Mouse (Mus musculus) heart, embryonic 14.5 days (tissue): ENCODE data around the gene Rps6kb1. TPM values are rescaled to one million over a fixed set of nuclear protein-coding genes. Genes with fewer than 3 reads are reported as not detected.

ENCODE experiments used
- ATAC-seq: fragments of 200-750 bp; cut with Nextera tagmentation; 2 replicates; pipeline ENCODE4 v1.8.0; 2017; ENCODE audit warnings: low read depth, moderate TSS enrichment; ENCODE audit not compliant: insufficient number of reproducible peaks, insufficient read depth, low FRiP score
- H3K27ac ChIP-seq, 2 experiments: fragments of 200-500 bp in 1 of 2; fragments of 300-500 bp in 1 of 2; sonication (generic) in 1 of 2; replicated peaks in 1 of 2; 2 replicates each; pipeline ENCODE4 v1.5.1; 2012 to 2014; ENCODE audit warnings: low read depth in 2 of 2, low read length in 2 of 2, control low read depth in 1 of 2, mild to moderate bottlenecking in 1 of 2, mixed read lengths in 1 of 2; ENCODE audit not compliant: control insufficient read depth in 1 of 2, insufficient read depth in 1 of 2
- H3K27me3 ChIP-seq: fragments of 300-500 bp; sonication (generic); 2 replicates; pipeline ENCODE4 v1.6.1; 2014; ENCODE audit warnings: mild to moderate bottlenecking, low read length, control low read depth; ENCODE audit not compliant: control insufficient read depth, insufficient read depth
- H3K36me3 ChIP-seq: fragments of 300-500 bp; sonication (generic); 2 replicates; pipeline ENCODE4 v1.6.1; 2014; ENCODE audit warnings: mild to moderate bottlenecking, control low read depth, low read length, mixed read lengths; ENCODE audit not compliant: control insufficient read depth, insufficient read depth
- H3K4me1 ChIP-seq, 2 experiments: fragments of 200-500 bp in 1 of 2; fragments of 300-500 bp in 1 of 2; sonication (generic) in 1 of 2; 2 replicates each; pipeline ENCODE4 v1.6.1; 2012 to 2014; ENCODE audit warnings: low read length in 2 of 2, control low read depth in 1 of 2, mixed read lengths in 1 of 2; ENCODE audit not compliant: control insufficient read depth in 2 of 2, insufficient read depth in 2 of 2
- H3K4me2 ChIP-seq: fragments of 300-500 bp; sonication (generic); 2 replicates; pipeline ENCODE4 v1.6.1; 2014; ENCODE audit warnings: mild to moderate bottlenecking, low read length
- H3K4me3 ChIP-seq, 2 experiments: fragments of 200-500 bp in 1 of 2; fragments of 300-500 bp in 1 of 2; sonication (generic) in 1 of 2; 2 replicates each; pipeline ENCODE4 v1.5.1; 2012 to 2014; ENCODE audit warnings: low read length in 2 of 2, mild to moderate bottlenecking in 2 of 2, control low read depth in 1 of 2, low read depth in 1 of 2, moderate library complexity in 1 of 2; ENCODE audit not compliant: control insufficient read depth in 1 of 2, insufficient read depth in 1 of 2
- H3K9ac ChIP-seq: fragments of 300-500 bp; sonication (generic); 2 replicates; pipeline ENCODE4 v1.6.1; 2014; ENCODE audit warnings: mild to moderate bottlenecking, low read length
- H3K9me3 ChIP-seq: fragments of 300-500 bp; sonication (generic); 2 replicates; pipeline ENCODE4 v1.6.1; 2016; ENCODE audit warnings: low read length, control low read depth; ENCODE audit not compliant: control insufficient read depth
- WGBS: fragments of 180-500 bp; shearing (Covaris S2); extraction: QIAGEN DNeasy Blood & Tissue Kit; methylation state at CpG from one replicate; pipeline ENCODE4 v1.1.7; 2014; 5-methylcytosine and 5-hydroxymethylcytosine counted together
- polyA plus RNA-seq: library from polyadenylated mRNA; unstranded; fragments of >200 nt; fragmentation: Nextera tagmentation; extraction: Ambion mirVana; gene quantifications from 2 replicates; pipeline ENCODE4 v1.2.1, GENCODE M21; 2014

Gene Rps6kb1
- polyA plus RNA-seq, 1 experiment from 2014 or later, result 34.8 TPM

DNA sequence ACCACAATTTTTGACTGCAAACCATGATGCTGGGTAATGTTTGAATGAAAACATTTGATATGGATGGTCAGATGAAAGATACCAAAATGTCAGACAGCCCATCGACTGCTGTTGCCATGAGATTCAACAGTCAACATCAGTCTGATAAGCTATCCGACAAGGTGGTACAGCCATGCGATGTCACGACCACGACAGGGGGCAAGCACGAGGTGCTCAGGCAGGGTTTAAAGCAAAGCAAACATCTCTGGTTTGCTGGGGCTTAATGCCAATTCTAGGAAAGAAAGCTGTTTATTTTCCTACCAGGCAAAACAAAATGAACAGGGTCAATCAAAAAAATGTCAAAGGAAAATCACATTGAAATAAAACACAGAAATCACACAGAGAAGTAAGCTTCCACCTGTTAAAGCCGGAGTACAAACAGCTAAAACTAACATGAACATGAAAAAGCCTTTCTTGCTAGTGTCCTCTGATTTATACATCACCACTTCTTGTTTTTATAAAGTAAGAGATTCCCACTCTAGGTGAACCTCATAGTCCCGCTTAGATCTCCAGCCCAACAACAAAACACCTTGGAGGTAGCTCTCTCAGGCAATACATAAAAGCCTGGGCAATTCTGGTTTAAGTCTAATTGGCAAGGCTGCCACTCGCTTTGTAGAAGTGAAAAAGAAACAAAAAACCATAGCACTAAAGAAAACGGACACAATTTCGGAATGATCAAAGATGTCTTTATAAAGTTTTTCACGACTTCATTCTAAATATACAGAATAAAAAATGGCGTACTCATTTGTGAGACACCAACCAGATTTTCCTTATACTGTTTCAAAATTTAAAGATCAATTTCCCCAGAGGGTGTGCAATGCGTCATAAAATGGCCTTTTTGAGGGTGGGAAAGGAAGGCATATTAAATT lies 39.6 kb upstream of the Rps6kb1 start:
- H3K9me3 ChIP-seq, result no peaks in the 10 kb centered on the region
- peak overlapping the region; percentile 83 for H3K4me2 ChIP-seq
- no peak for ATAC-seq
- H3K36me3 ChIP-seq, result peaks cover 10% of the 10 kb centered on the region; the same call in 1 of the 2 replicates
- 63% methylated on average over 14 of the region's 14 CpGs for WGBS
- H3K4me3 ChIP-seq, result peak overlapping the region; percentile 5 to 54; a peak in 3 of 4 replicates
- H3K9ac ChIP-seq, result peak overlapping the region; percentile 82
- no peaks in the 10 kb centered on the region for H3K27me3 ChIP-seq
- peaks cover 8 to 32% of the 10 kb centered on the region in 2 experiments for H3K4me1 ChIP-seq
- H3K27ac ChIP-seq, result peak overlapping the region in 1 of 2 experiments; percentile 88; a peak in 2 of 4 replicates

DNA sequence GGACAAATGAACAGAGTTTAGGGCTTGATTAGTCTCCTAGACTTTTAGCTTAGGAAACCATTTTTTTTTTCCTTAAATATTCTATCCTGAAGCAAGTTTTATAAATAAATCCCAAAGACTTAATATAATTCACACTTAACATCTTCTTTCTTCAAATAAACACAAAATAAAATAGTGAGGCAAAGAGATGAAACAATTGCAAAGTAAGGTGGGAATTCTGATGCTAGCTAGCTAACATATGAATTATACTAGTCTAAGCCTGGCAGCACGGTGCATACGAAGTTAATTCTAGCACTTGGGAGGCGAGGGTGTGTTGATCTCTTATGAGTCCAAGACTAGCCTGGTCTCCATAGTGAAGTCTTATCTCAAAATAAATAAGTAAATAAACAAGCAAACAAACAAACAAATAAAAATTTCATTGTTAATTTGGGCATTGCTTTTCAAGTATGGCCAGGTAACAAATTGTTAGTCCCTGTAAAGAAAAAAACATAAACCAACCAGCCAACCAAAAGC lies 38.8 kb upstream of the Rps6kb1 start:
- H3K4me2 ChIP-seq, result peak overlapping the region; percentile 83
- H3K27ac ChIP-seq, result no peak overlapping the region
- H3K4me1 ChIP-seq, result peaks cover 14 to 37% of the 10 kb centered on the region in 2 experiments
- 81% methylated on average over 3 of the region's 3 CpGs for WGBS
- ATAC-seq, result no peak
- peak overlapping the region in 1 of 2 experiments; percentile 54; a peak in 1 of 4 replicates for H3K4me3 ChIP-seq
- no peaks in the 10 kb centered on the region for H3K27me3 ChIP-seq
- 0 out of 2 replicates have a peak overlapping the region, but pooled peaks have one; percentile 82 for H3K9ac ChIP-seq
- H3K9me3 ChIP-seq, result no peaks in the 10 kb centered on the region
- H3K36me3 ChIP-seq, result peaks cover 10% of the 10 kb centered on the region; the same call in 1 of the 2 replicates

DNA sequence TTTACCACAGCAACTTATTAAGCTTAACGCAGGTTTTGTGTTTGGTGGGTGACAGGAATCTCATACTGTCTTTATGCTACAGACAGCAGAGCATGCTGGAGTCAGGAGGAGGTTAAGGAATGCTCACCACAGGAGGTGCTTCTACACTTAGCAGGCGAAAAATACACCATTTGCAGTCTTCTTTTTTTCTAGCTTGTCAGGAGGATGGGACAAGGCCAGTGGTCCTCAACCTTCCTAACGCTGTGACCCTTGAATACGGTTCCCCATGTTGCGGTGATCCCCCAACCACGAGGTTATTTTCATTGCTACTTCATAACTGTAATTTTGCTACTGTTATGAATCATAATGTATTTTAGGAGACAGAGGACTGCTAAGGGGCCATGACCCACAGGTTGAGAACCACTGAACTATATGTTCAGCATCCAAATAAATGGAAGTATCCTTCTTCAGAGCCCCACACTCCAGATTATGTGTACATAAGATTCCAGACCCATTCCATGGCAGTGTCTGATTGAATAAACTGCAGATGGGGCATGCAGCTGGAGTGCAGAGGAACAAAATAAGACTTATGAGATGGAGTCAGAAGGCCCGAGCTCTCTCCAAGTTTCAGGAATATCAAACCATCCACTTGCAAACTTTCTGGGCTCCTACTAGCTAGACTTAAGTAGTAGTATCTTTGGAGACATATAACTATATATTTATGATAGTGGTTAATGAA lies 38.1 kb upstream of the Rps6kb1 start:
- no peaks in the 10 kb centered on the region for H3K9me3 ChIP-seq
- no peaks in the 10 kb centered on the region for H3K27me3 ChIP-seq
- WGBS, result 78% methylated on average over 7 of the region's 7 CpGs
- ATAC-seq, result no peak
- H3K36me3 ChIP-seq, result peaks cover 10% of the 10 kb centered on the region; the same call in 1 of the 2 replicates
- peaks cover 14 to 32% of the 10 kb centered on the region in 2 experiments for H3K4me1 ChIP-seq
- peak overlapping the region; percentile 12 to 77; a peak in 2 of 4 replicates for H3K27ac ChIP-seq
- no peak overlapping the region for H3K4me3 ChIP-seq
- H3K9ac ChIP-seq, result no peak overlapping the region
- H3K4me2 ChIP-seq, result no peak overlapping the region

DNA sequence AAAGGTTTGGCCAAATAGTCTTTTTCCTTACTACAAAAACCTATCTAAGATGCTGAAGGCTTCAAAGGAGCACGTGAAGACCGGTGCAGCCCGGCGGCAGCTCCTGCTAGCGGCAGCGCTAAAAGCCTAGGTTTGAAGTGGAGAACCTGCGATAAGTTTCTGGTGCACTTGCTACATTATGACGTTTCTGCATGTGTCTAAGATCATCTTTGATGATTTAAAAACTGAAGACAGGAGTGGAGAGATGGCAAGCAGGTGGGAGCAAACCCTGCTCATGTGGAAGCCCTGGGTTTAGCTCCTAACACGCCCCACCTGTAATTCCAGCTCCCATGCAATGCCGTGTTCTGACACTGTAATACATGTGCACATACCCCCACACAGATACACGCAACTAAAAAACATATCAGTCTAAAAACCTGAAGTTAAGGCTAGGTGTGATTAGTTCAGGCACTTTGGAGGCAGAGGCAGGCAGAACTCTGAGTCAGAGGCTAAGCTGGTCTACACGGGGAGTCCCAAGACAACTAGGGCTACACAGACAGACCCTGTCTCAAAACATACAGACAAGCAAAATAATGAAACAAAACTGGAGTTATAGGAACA lies 37.4 kb upstream of the Rps6kb1 start:
- Histone ChIP-seq H3K27ac (peak overlapping the region; percentile 77 to 81; a peak in 3 of 4 replicates), H3K4me3 (no peak overlapping the region), H3K36me3 (peaks cover 10% of the 10 kb centered on the region; the same call in 1 of the 2 replicates), H3K27me3 (no peaks in the 10 kb centered on the region), H3K4me1 (peaks cover 19 to 34% of the 10 kb centered on the region in 2 experiments), H3K9me3 (no peaks in the 10 kb centered on the region), H3K9ac (no peak overlapping the region), H3K4me2 (no peak overlapping the region)
- WGBS, result 76% methylated on average over 12 of the region's 12 CpGs
- no peak for ATAC-seq

DNA sequence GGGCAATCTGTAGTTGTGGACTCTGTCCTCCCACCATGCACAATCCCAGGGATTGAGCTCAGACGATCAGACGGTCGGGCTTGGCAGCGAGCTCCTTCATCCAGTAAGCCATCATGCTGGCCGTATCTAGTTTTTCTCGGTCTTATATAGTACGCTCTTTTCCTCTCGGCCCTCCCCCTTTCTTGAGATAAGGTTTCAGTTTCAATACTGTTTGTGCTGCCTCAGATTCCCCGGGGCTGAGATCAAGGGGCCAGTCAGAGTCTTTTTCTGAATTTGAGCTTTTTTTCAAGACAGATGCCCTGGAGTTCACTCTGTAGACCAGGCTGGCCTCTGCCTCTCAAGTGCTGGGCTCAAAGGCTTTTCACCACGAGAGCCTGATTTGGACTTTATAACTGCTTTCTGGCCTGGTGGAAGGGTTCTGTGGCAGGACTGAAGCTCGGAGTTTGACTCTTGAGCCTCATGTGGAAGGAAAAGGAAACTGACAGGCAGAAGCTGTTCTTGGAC lies 36.7 kb upstream of the Rps6kb1 start:
- peak overlapping the region; percentile 10 to 13; a peak in 1 of 4 replicates for H3K4me3 ChIP-seq
- peak overlapping the region; percentile 77 to 81 for H3K27ac ChIP-seq
- H3K4me1 ChIP-seq, result peaks cover 20 to 38% of the 10 kb centered on the region in 2 experiments
- peaks cover 10% of the 10 kb centered on the region; the same call in 1 of the 2 replicates for H3K36me3 ChIP-seq
- WGBS, result 20% methylated on average over 11 of the region's 11 CpGs
- no peaks in the 10 kb centered on the region for H3K9me3 ChIP-seq
- peak overlapping the region; percentile 62 for H3K9ac ChIP-seq
- peak overlapping the region; percentile 55 for H3K4me2 ChIP-seq
- ATAC-seq, result 0 out of 2 replicates have a peak, but pooled peaks have one; percentile 15
- no peaks in the 10 kb centered on the region for H3K27me3 ChIP-seq

DNA sequence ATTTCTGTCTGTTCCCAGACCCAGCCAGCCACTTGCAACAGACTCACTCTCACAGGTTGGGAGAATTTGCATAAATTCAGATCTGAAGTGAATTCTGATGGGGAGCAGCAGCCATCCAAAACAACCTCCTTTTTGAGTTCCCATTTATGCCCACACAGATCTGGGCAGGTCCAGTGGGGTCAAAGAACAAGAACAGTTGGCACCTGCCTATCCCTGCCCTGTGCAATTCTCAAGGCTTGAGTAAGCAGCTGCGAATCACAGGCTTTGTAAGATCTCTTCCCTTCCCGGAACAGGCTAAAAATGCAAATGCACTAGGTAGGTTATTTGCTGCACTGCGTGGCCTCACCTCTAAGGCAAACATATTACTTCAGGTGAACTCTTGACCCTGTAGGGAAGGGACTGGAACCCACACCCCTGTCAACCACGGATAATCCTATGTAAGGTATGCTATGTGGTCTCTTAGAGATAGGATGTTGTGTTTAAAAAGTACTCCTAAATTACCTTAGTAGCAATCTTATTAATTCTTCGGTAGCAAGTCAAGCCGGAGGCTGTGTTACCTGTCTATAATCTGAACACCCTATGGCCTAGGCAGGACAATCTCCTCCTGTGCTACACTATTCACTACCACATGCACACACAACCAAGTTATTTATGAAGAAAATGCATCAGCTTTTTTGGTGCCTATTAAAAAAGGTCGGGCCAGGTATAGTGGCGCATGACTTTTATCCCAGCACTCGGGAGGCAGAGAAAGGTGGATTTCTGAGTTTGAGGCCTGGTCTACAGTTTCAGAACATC lies 35.9 kb upstream of the Rps6kb1 start:
- H3K9ac ChIP-seq, result peak overlapping the region; percentile 62
- peak overlapping the region; percentile 55; the same call in 1 of the 2 replicates for H3K4me2 ChIP-seq

More for the DNA sequence above, 35.9 kb upstream of the Rps6kb1 start:
- 80% methylated on average over 9 of the region's 9 CpGs for WGBS
- Histone ChIP-seq H3K9me3 (no peaks in the 10 kb centered on the region), H3K4me3 (no peak overlapping the region), H3K4me1 (peaks cover 20 to 41% of the 10 kb centered on the region in 2 experiments), H3K27ac (peak overlapping the region; percentile 77 to 81; a peak in 2 of 4 replicates), H3K27me3 (no peaks in the 10 kb centered on the region), H3K36me3 (peaks cover 10% of the 10 kb centered on the region; the same call in 1 of the 2 replicates)
- no peak for ATAC-seq
